Mouse (Mus musculus): ENCODE measurements at regions not wholly inside any gene's neighbourhood (a gene's known extent, or its start where the extent isn't known, plus 50 kb on each side); places are given as distances from the start of the nearest gene placed in this dataset.

- Histone ChIP-seq H3K4me1 (ENCODE audit: control insufficient read depth, insufficient read depth, low read length) (no peaks in the 10 kb centered on the region), H3K4me3 (replicated peaks; ENCODE audit: insufficient read depth, low read depth, low read length) (no peak overlapping the region), H3K27ac (ENCODE audit: insufficient read depth, low read length) (no peak overlapping the region), H3K27me3 (ENCODE audit: control insufficient read depth, insufficient read depth, low read length) (no peaks in the 10 kb centered on the region)
- DNase-seq, result no peak
- WGBS, result 37% methylated on average over 7 of the region's 7 CpGs
- TF ChIP-seq POLR2A (IDR thresholded peaks at IDR 0.05; ENCODE audit: borderline replicate concordance, insufficient read depth, low read length) (no peak), CTCF (IDR thresholded peaks at IDR 0.05; ENCODE audit: borderline replicate concordance, insufficient read depth, low read depth, low read length) (no peak)
These were observed 180.4 kb upstream of the Lyplal1 start for GRCm38 (mm10) chr1:186297464-186297863.

- Histone ChIP-seq H3K27me3 (ENCODE audit: control insufficient read depth, insufficient read depth, low read length) (no peaks in the 10 kb centered on the region), H3K4me1 (ENCODE audit: control insufficient read depth, insufficient read depth, low read length) (no peaks in the 10 kb centered on the region), H3K4me3 (replicated peaks; ENCODE audit: insufficient read depth, low read depth, low read length) (no peak overlapping the region), H3K27ac (ENCODE audit: insufficient read depth, low read length) (no peak overlapping the region)
- TF ChIP-seq POLR2A (IDR thresholded peaks at IDR 0.05; ENCODE audit: borderline replicate concordance, insufficient read depth, low read length), result no peak
- WGBS, result 23% methylated on average over 2 of the region's 2 CpGs
- DNase-seq, result no peak
These were observed 178.1 kb upstream of the Lyplal1 start for GRCm38 (mm10) chr1:186295201-186295600.

GRCm38 (mm10) chr1:186294635-186295034, 177.5 kb upstream of the Lyplal1 start:
- WGBS, result 73% methylated on average over 2 of the region's 2 CpGs
- no peak for DNase-seq
- H3K27ac ChIP-seq (ENCODE audit: insufficient read depth, low read length), result no peak overlapping the region

GRCm38 (mm10) chr1:186289117-186289516, 172.0 kb upstream of the Lyplal1 start:
- 68% methylated on average over 2 of the region's 2 CpGs for WGBS
- H3K4me1 ChIP-seq (ENCODE audit: control insufficient read depth, insufficient read depth, low read length), result no peaks in the 10 kb centered on the region
- no peak for DNase-seq

More at GRCm38 (mm10) chr1:186294635-186295034, 177.5 kb upstream of the Lyplal1 start:
- H3K4me1 ChIP-seq (ENCODE audit: control insufficient read depth, insufficient read depth, low read length), result no peaks in the 10 kb centered on the region
- H3K27me3 ChIP-seq (ENCODE audit: control insufficient read depth, insufficient read depth, low read length), result no peaks in the 10 kb centered on the region
- H3K4me3 ChIP-seq (replicated peaks; ENCODE audit: insufficient read depth, low read depth, low read length), result no peak overlapping the region
- TF ChIP-seq CTCF (IDR thresholded peaks at IDR 0.05; ENCODE audit: borderline replicate concordance, insufficient read depth, low read depth, low read length) (no peak), POLR2A (IDR thresholded peaks at IDR 0.05; ENCODE audit: borderline replicate concordance, insufficient read depth, low read length) (no peak)

GRCm38 (mm10) chr1:186287831-186288230, 170.7 kb upstream of the Lyplal1 start:
- no peaks in the 10 kb centered on the region for H3K4me1 ChIP-seq (ENCODE audit: control insufficient read depth, insufficient read depth, low read length)
- no peak for DNase-seq
- no peaks in the 10 kb centered on the region for H3K27me3 ChIP-seq (ENCODE audit: control insufficient read depth, insufficient read depth, low read length)
- H3K27ac ChIP-seq (ENCODE audit: insufficient read depth, low read length), result no peak overlapping the region
- WGBS, result 65% methylated on average over 8 of the region's 8 CpGs
- H3K4me3 ChIP-seq (replicated peaks; ENCODE audit: insufficient read depth, low read depth, low read length), result no peak overlapping the region
- TF ChIP-seq CTCF (IDR thresholded peaks at IDR 0.05; ENCODE audit: borderline replicate concordance, insufficient read depth, low read depth, low read length), result no peak
- no peak for TF ChIP-seq POLR2A (IDR thresholded peaks at IDR 0.05; ENCODE audit: borderline replicate concordance, insufficient read depth, low read length)

More at GRCm38 (mm10) chr1:186289117-186289516, 172.0 kb upstream of the Lyplal1 start:
- no peak overlapping the region for H3K4me3 ChIP-seq (replicated peaks; ENCODE audit: insufficient read depth, low read depth, low read length)
- TF ChIP-seq CTCF (IDR thresholded peaks at IDR 0.05; ENCODE audit: borderline replicate concordance, insufficient read depth, low read depth, low read length), result no peak
- TF ChIP-seq POLR2A (IDR thresholded peaks at IDR 0.05; ENCODE audit: borderline replicate concordance, insufficient read depth, low read length), result no peak
- no peak overlapping the region for H3K27ac ChIP-seq (ENCODE audit: insufficient read depth, low read length)
- no peaks in the 10 kb centered on the region for H3K27me3 ChIP-seq (ENCODE audit: control insufficient read depth, insufficient read depth, low read length)

- 3% methylated on average over 4 of the region's 4 CpGs for WGBS
- no peaks in the 10 kb centered on the region for H3K27me3 ChIP-seq (ENCODE audit: control insufficient read depth, insufficient read depth, low read length)
- no peak overlapping the region for H3K27ac ChIP-seq (ENCODE audit: insufficient read depth, low read length)
- no peak overlapping the region for H3K4me3 ChIP-seq (replicated peaks; ENCODE audit: insufficient read depth, low read depth, low read length)
- no peak for DNase-seq
- H3K4me1 ChIP-seq (ENCODE audit: control insufficient read depth, insufficient read depth, low read length), result no peaks in the 10 kb centered on the region
- no peak for TF ChIP-seq CTCF (IDR thresholded peaks at IDR 0.05; ENCODE audit: borderline replicate concordance, insufficient read depth, low read depth, low read length)
- no peak for TF ChIP-seq POLR2A (IDR thresholded peaks at IDR 0.05; ENCODE audit: borderline replicate concordance, insufficient read depth, low read length)
These were observed 169.3 kb upstream of the Lyplal1 start for GRCm38 (mm10) chr1:186286401-186286800.

GRCm38 (mm10) chr1:186277981-186278634, 161.0 kb upstream of the Lyplal1 start:
- TF ChIP-seq POLR2A (IDR thresholded peaks at IDR 0.05; ENCODE audit: borderline replicate concordance, insufficient read depth, low read length) (no peak), CTCF (IDR thresholded peaks at IDR 0.05; ENCODE audit: borderline replicate concordance, insufficient read depth, low read depth, low read length) (no peak)
- Histone ChIP-seq H3K4me3 (replicated peaks; ENCODE audit: insufficient read depth, low read depth, low read length) (no peak overlapping the region), H3K27me3 (ENCODE audit: control insufficient read depth, insufficient read depth, low read length) (peaks cover 2% of the 10 kb centered on the region; the same call in 1 of the 2 replicates), H3K4me1 (ENCODE audit: control insufficient read depth, insufficient read depth, low read length) (peaks cover 5% of the 10 kb centered on the region; the same call in 1 of the 2 replicates), H3K27ac (ENCODE audit: insufficient read depth, low read length) (no peak overlapping the region)
- WGBS, result 5% methylated on average over 11 of the region's 11 CpGs
- DNase-seq, result no peak

GRCm38 (mm10) chr1:186271436-186271835, 154.3 kb upstream of the Lyplal1 start:
- no peaks in the 10 kb centered on the region for H3K27me3 ChIP-seq (ENCODE audit: control insufficient read depth, insufficient read depth, low read length)
- H3K27ac ChIP-seq (ENCODE audit: insufficient read depth, low read length), result no peak overlapping the region
- 18% methylated on average over 2 of the region's 2 CpGs for WGBS
- no peaks in the 10 kb centered on the region for H3K4me1 ChIP-seq (ENCODE audit: control insufficient read depth, insufficient read depth, low read length)
- no peak overlapping the region for H3K4me3 ChIP-seq (replicated peaks; ENCODE audit: insufficient read depth, low read depth, low read length)
- TF ChIP-seq CTCF (IDR thresholded peaks at IDR 0.05; ENCODE audit: borderline replicate concordance, insufficient read depth, low read depth, low read length) (no peak), POLR2A (IDR thresholded peaks at IDR 0.05; ENCODE audit: borderline replicate concordance, insufficient read depth, low read length) (no peak)
- no peak for DNase-seq

Measured in cerebellum, adult 2 months (tissue).